Mouse (Mus musculus): ENCODE measurements at regions not wholly inside any gene's neighbourhood (a gene's known extent, or its start where the extent isn't known, plus 50 kb on each side); places are given as distances from the start of the nearest gene placed in this dataset.

DNA sequence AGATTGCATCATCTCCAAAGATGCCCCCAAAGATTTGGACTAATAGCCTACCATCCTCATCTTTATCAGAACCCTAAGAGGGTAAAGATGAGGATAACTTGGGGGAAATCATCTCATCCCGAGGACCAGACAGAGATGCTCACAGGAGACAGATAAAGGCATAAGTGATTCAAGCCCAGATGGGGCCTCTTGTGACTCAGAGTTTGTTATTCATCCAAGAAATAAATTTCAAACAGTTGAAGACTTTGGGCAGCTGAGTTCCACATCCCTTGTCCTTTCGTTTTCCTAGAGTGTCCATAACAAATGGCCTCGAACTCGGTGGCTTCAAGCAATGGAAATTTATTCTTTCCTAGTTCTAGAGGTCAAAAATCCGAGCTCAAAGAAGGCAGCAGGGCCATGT lies 485.1 kb upstream of the Gm10131 start:
- no peak for DNase-seq (ENCODE audit: low read depth)
- TF ChIP-seq CTCF (IDR thresholded peaks at IDR 0.05; ENCODE audit: borderline replicate concordance, extremely low read depth, insufficient read depth, insufficient read length) (no peak), POLR2A (IDR thresholded peaks at IDR 0.05; ENCODE audit: borderline replicate concordance, extremely low read depth, insufficient read depth, insufficient read length, poor library complexity, severe bottlenecking) (no peak)

GRCm38 (mm10) chr8:34590976-34591749 lies 479.6 kb upstream of the Gm10131 start:
- no peak for DNase-seq (ENCODE audit: low read depth)
- TF ChIP-seq POLR2A (IDR thresholded peaks at IDR 0.05; ENCODE audit: borderline replicate concordance, extremely low read depth, insufficient read depth, insufficient read length, poor library complexity, severe bottlenecking): no peak
- TF ChIP-seq CTCF (IDR thresholded peaks at IDR 0.05; ENCODE audit: borderline replicate concordance, extremely low read depth, insufficient read depth, insufficient read length): no peak

- no peak for TF ChIP-seq CTCF (IDR thresholded peaks at IDR 0.05; ENCODE audit: borderline replicate concordance, extremely low read depth, insufficient read depth, insufficient read length)
- TF ChIP-seq POLR2A (IDR thresholded peaks at IDR 0.05; ENCODE audit: borderline replicate concordance, extremely low read depth, insufficient read depth, insufficient read length, poor library complexity, severe bottlenecking): no peak
- no peak for DNase-seq (ENCODE audit: low read depth)
Observed at GRCm38 (mm10) chr8:34578043-34578442, 466.5 kb upstream of the Gm10131 start.

GRCm38 (mm10) chr8:34574009-34574408 lies 462.5 kb upstream of the Gm10131 start:
- no peak for DNase-seq (ENCODE audit: low read depth)
- TF ChIP-seq CTCF (IDR thresholded peaks at IDR 0.05; ENCODE audit: borderline replicate concordance, extremely low read depth, insufficient read depth, insufficient read length) (no peak), POLR2A (IDR thresholded peaks at IDR 0.05; ENCODE audit: borderline replicate concordance, extremely low read depth, insufficient read depth, insufficient read length, poor library complexity, severe bottlenecking) (no peak)

GRCm38 (mm10) chr8:34573007-34573881 lies 461.7 kb upstream of the Gm10131 start:
- DNase-seq (ENCODE audit: low read depth): no peak
- TF ChIP-seq CTCF (IDR thresholded peaks at IDR 0.05; ENCODE audit: borderline replicate concordance, extremely low read depth, insufficient read depth, insufficient read length) (no peak), POLR2A (IDR thresholded peaks at IDR 0.05; ENCODE audit: borderline replicate concordance, extremely low read depth, insufficient read depth, insufficient read length, poor library complexity, severe bottlenecking) (no peak)

GRCm38 (mm10) chr8:34571736-34572135 lies 460.2 kb upstream of the Gm10131 start:
- DNase-seq (ENCODE audit: low read depth): no peak
- TF ChIP-seq POLR2A (IDR thresholded peaks at IDR 0.05; ENCODE audit: borderline replicate concordance, extremely low read depth, insufficient read depth, insufficient read length, poor library complexity, severe bottlenecking) (no peak), CTCF (IDR thresholded peaks at IDR 0.05; ENCODE audit: borderline replicate concordance, extremely low read depth, insufficient read depth, insufficient read length) (no peak)

DNA sequence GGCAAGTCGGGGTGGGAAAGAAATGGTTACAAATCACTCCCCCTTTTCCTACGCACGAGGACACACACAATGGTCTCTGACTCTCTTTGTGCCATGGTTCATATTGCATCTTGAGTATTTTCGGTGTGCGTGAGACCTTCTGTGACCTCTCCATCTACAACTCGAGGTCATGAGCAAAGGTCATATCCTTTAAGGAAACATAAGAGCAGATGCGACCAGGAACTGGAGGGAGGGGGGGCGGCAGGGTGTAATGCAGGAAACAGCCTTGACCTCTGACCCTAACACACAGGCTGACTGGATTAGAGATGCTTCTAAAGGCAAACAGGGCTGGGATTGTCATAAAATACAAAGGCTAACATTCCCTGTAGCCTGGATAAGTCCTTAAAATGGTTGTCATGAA lies 450.7 kb upstream of the Gm10131 start:
- TF ChIP-seq CTCF (IDR thresholded peaks at IDR 0.05; ENCODE audit: borderline replicate concordance, extremely low read depth, insufficient read depth, insufficient read length) (no peak), POLR2A (IDR thresholded peaks at IDR 0.05; ENCODE audit: borderline replicate concordance, extremely low read depth, insufficient read depth, insufficient read length, poor library complexity, severe bottlenecking) (no peak)
- DNase-seq (ENCODE audit: low read depth): no peak

GRCm38 (mm10) chr8:34549786-34550185 lies 438.2 kb upstream of the Gm10131 start:
- DNase-seq (ENCODE audit: low read depth): no peak
- TF ChIP-seq CTCF (IDR thresholded peaks at IDR 0.05; ENCODE audit: borderline replicate concordance, extremely low read depth, insufficient read depth, insufficient read length) (no peak), POLR2A (IDR thresholded peaks at IDR 0.05; ENCODE audit: borderline replicate concordance, extremely low read depth, insufficient read depth, insufficient read length, poor library complexity, severe bottlenecking) (no peak)

GRCm38 (mm10) chr8:34546815-34547214 lies 435.3 kb upstream of the Gm10131 start:
- DNase-seq (ENCODE audit: low read depth): no peak
- TF ChIP-seq POLR2A (IDR thresholded peaks at IDR 0.05; ENCODE audit: borderline replicate concordance, extremely low read depth, insufficient read depth, insufficient read length, poor library complexity, severe bottlenecking): no peak
- no peak for TF ChIP-seq CTCF (IDR thresholded peaks at IDR 0.05; ENCODE audit: borderline replicate concordance, extremely low read depth, insufficient read depth, insufficient read length)

GRCm38 (mm10) chr8:34542361-34543038 lies 431.0 kb upstream of the Gm10131 start:
- no peak for TF ChIP-seq CTCF (IDR thresholded peaks at IDR 0.05; ENCODE audit: borderline replicate concordance, extremely low read depth, insufficient read depth, insufficient read length)
- no peak for TF ChIP-seq POLR2A (IDR thresholded peaks at IDR 0.05; ENCODE audit: borderline replicate concordance, extremely low read depth, insufficient read depth, insufficient read length, poor library complexity, severe bottlenecking)
- DNase-seq (ENCODE audit: low read depth): no peak

- DNase-seq (ENCODE audit: low read depth): no peak
- TF ChIP-seq CTCF (IDR thresholded peaks at IDR 0.05; ENCODE audit: borderline replicate concordance, extremely low read depth, insufficient read depth, insufficient read length): no peak
- no peak for TF ChIP-seq POLR2A (IDR thresholded peaks at IDR 0.05; ENCODE audit: borderline replicate concordance, extremely low read depth, insufficient read depth, insufficient read length, poor library complexity, severe bottlenecking)
Observed at GRCm38 (mm10) chr8:34539232-34539631, 427.7 kb upstream of the Gm10131 start.

Data from brain, embryonic 14.5 days (tissue).